Mouse (Mus musculus) layer of hippocampus, postnatal 14 days (tissue): ENCODE data around the gene Ndufb2. TPM values are rescaled to one million over a fixed set of nuclear protein-coding genes. Genes with fewer than 3 reads are reported as not detected.

Experiments used
- DNase-seq, 2 experiments: peaks; one replicate each; pipeline ENCODE4 v3.0.0; 2021 to 2022; ENCODE audit warnings: low spot score in 2 of 2, mixed read lengths in 1 of 2
- total RNA-seq, 2 experiments: library from RNA; stranded (reverse); gene quantifications; 2 replicates each; pipeline ENCODE4 v1.2.3; 2021

Ndufb2 gene
- total RNA-seq, 2 experiments from 2014 or later = 182 to 188 TPM

DNA sequence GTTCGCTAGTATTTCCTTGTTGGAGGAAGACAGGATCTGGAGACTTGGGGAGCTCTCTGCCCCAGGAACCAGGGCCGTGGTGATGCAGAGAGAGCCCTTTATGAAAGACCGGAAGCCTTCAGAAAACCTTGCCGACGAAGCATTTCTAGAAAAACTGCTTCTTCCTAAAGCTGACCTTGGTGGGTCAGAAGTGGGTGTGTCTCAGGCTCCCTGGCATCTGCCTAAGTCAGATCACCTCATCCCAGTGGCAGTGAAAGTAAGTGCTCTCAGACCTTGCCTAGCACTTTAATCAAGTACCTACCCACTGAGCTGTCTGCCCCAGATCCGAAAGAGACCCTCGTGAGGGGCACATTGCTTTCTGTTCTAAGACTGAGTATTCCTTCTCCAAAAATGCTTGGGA, 17.4 kb upstream of the Ndufb2 start:
- no peak for DNase-seq

DNA sequence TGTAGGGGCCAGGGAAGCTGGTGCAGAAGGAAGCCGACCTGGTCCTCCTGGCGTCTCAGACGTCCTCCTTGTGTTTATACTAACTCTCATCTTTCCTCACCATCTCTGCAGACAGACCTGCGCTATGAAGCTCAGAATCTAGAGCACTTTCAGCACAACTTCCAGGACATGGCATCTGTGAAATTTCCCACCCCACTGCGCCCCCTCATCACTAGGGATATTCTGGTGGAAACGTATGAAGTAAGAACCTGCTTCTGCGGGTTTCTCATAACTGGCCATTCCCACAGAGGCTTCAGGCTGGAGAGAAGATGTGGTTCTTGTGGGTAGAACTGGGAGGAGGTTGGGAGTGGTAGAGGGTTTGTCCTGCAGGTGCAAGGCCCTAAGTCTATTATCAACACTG, 12.8 kb upstream of the Ndufb2 start:
- DNase-seq = no peak

DNA sequence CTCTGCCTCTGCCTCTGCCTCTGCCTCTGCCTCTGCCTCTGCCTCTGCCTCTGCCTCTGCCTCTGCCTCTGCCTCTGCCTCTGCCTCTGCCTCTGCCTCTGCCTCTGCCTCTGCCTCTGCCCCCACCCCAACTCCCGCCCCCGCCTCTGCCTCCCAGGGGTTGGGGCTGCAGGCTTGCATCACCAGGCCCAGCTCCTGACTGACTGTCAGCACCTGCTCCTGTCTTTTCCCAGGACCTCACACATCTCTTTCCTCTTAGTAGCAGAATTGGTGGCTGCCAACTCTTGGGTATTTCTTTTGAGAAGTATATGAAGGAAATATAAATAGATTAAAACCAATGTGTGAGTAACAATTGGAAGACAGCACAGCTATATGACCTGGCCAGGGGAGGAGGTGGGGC, 11.8 kb upstream of the Ndufb2 start:
- no peak for DNase-seq

DNA sequence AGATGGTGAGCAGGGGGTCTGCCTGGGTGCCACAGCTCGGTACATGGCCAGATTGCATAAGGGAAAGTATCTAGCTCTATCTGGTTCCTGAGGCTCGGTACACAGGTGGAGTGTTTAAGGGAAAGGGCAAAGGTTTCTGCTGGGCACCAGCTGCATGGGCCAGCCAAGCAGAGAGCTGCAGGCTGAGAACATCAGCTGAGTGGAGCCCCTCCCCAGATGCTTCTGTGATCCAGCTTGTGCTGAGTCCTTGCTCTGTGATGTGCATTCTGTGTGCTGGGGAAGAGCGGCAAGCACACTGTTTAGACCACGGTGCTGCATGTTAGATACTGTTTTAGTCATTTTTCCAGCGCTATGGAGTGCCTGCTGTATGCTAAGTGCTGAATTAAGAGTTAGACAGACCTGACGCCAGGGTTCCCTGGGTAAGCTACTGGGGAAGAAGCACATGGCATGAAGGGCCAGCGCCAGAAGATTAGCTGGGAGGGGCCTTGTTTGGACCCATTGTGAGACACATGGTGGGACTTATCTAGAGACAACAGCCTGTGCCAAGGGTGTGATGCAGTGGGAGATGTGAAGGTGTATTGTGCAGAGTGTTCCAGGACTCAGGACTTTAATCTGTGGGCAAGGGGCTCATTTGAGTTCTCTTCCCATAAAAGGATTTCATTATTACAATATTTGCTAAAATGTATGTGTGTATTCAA, 11.1 kb upstream of the Ndufb2 start:
- no peak for DNase-seq

DNA sequence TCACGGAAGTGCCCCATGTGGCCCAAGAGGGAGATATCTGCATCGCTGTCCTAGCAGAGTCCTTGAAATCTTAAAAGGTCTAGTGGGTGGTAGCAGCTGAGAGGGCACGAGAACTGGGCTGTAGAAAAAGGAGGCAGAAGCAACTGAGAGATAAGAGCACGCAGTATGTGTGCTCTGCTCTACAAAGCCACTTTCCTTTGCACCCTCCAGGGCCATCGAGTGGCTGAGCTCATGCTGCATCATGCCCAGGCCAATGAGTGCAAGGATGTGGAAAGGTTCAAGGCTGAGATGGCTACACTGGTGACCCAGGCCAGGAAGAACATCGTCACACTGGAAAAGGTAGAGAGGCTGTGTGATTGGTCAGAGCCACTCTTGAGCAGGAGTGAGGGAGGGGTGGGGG, 6.9 kb upstream of the Ndufb2 start, which contains the start of gene Gm42420:
Gm42420 (plus strand) TSS at position 237 of the 400 bp plus-strand sequence.
- DNase-seq = no peak

DNA sequence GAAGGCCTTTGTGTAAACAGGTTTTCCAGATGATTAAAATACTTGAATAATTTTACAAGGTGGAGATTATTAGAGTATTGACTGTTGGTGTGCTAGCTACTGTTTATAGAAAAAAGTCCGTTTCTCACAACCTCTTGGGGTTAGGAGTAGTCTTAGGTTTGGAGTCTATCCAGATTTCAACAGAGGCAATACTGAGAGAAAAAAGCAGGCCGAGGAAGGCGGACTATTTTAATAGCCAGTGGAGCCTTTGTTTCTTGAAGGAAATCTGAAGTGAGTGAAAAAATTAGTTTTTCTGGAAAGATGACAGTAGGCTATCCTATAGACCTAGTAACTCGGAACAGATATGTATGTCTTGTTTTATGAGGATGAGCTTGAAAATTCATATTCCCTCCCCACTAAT, 893 bp upstream of the Ndufb2 start:
- DNase-seq = no peak

DNA sequence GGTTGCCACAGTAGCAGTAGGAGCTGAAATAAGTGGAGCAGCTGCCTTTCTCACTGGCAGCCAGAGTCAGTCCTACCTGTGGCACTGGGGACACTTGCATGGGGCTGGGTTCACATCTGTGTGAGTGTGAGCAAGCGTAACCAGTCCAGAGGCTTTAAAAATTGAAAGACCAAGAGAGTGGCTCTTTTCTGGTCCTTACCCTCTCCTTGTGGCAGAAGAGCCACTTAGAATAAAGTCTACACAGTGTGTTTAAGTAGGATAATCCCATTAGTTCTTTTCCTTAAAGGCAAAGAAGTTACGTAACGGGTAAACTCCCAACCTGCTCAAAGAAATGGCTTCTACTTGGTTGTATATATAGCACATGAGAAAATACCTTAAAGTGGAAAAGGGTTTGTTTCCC, 8.5 kb downstream of the Ndufb2 start:
- no peak for DNase-seq

DNA sequence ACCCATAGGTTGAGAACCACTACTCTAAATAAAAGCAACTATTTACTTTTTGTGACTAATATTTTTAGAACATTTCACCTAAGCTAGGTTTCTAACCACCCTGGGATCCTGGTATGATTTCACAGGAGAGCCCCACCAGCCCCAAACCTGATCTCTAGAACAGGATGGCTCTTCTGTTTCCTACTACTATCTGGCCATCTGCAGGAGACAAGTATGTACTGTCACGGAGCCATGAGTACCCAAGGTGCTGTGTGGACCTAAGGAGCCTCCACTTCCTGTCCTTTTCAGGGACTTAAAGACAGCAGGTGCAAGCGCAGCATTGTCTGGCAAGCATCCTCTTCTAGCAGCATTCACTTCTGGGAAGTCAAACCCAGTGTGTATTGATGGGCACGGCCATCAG, 9.5 kb downstream of the Ndufb2 start:
- no peak for DNase-seq

DNA sequence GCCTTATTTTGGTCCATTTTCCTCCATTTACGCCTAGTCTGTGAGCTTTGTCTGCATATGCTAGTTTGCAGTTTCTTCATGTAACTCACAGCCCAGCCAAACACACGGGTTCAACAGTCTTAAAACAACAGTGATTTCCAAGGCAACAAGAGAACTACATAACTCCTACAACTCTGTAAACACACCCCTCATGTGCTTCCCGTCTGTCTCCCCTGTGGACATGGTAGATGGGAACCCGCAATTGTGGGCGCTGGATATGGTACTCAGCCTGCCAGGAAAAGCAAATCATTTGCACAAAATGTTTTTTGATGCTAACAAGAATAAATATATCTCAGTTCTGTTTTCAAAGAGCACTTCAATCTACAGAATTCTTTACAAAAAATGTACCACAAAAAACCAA, 12.2 kb downstream of the Ndufb2 start:
- DNase-seq = peak in 1 of 2 experiments; percentile 71

DNA sequence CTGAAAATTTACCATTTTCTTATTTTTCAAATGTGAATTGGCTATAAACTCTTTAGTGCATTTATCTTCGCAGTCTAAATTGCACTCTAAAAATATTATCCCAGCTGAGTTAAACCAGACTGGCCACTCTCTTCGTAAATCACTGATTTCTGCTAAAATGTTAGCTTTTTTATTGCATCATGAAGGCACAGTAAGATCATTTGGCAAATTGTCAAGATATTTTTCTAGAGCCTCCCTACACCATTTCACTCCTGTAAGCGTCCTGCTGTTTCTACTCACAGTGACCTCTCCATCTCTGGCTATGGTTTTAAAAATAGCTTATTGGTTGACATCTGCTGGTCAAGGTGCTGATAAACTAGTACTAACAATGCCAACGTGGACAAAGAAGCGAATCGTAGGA, 13.7 kb downstream of the Ndufb2 start:
- DNase-seq = no peak

DNA sequence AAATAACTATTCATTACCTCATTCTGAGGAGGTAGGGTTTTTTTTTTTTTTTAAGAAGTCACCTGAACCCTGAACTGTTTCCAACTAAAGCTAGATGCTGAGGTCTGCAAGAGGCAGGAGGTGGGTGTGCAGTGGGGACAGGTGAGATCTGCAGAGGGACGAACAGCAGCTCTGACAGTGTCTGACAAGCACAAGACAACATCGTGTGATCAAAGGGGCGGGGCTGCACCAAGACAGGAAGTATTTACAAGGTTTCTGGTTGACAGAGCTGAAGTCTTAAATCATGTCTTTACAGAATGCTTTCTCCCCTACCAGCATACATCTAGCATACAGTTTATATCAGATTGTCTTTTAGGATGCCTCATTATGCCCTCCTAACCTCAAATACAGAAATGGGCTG, 14.5 kb downstream of the Ndufb2 start:
- DNase-seq = no peak

DNA sequence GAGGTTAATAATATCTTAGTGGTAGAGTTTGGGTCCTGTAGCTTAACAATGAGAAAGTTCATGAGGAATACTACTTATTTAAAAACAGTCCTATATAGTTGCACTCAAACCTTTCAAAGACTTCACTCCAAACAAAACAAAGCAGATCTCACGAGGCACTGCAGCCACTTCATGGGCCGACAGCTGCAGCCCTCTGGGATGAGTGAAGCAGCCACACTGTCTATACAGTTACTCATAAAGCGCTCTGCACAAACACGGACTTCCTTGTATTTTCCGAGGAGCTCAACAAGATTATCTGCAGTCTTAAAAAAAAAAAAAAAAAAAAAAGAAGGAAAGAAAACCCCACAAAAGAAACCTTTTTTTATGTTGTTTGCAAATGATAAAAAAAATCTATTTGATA, 15.0 kb downstream of the Ndufb2 start:
- DNase-seq = no peak

DNA sequence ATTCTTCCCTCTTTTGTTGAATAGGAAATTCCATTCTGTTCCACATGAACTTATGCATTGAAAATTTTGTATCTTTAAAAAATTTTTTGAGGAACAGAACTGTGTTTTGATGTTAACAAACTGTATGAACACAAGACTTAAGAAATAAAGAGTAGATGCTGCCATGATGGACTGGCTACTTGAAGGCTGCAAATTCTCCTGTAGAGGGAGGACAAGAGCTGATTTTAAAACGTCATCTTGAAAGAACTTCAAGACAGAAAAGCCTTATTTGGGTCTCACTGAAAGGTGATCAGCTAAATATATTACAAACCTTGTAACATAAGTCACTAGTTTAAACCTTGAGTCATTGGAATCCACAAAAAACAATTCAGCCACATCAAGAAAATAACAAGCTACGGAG, 17.8 kb downstream of the Ndufb2 start:
- no peak for DNase-seq

DNA sequence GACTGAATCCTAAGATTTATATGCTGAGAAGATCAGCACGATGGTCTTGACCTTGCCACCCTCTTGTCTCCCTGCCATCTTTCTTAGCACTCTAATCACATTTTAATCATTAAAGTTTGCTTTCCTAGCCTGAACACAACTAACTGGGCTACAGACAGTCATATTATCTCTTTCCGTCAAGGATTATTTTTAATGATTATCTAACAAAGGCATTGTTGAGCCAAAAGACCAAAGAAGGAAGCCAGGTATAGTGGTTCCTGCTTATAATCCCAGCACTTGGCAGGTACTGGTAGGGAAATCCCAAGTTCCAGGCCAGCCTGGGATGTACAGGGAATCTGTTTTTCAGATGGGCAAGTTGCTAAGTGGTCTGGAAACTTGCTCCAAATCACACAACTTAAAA, 18.9 kb downstream of the Ndufb2 start:
- DNase-seq = no peak

Other genes with a start within 250 kb of the Ndufb2 start
- 10 to 100 TPM; 85.7 to 87.6 TPM for gene Slc37a3, start 214.9 kb upstream of the Ndufb2 start, total RNA-seq
- gene Rab19, start 211.4 kb upstream of the Ndufb2 start, total RNA-seq = under 1 TPM in 1 of 2 experiments, not detected in 1; 0.21 TPM
- gene Mkrn1, start 172.1 kb upstream of the Ndufb2 start, total RNA-seq = 100 to 1,000 TPM; 145 to 156 TPM
- gene Dennd2a, start 34.7 kb upstream of the Ndufb2 start, total RNA-seq = 10 to 100 TPM; 30.0 to 35.7 TPM
- gene Adck2, start 18.7 kb upstream of the Ndufb2 start, total RNA-seq = 10 to 100 TPM; 28.0 to 32.3 TPM
- under 1 TPM in 1 of 2 experiments, not detected in 1; 0.88 TPM for gene Gm42420, start 6.8 kb upstream of the Ndufb2 start, total RNA-seq
- gene Braf, start 132.9 kb downstream of the Ndufb2 start, total RNA-seq = 100 to 1,000 TPM in 1 of 2 experiments, 10 to 100 TPM in 1; 99.6 to 107 TPM
- 100 to 1,000 TPM; 108 to 110 TPM for gene Mrps33, start 218.4 kb downstream of the Ndufb2 start, total RNA-seq